Mouse (Mus musculus): ENCODE measurements at regions not wholly inside any gene's neighbourhood (a gene's known extent, or its start where the extent isn't known, plus 50 kb on each side); places are given as distances from the start of the nearest gene placed in this dataset.

DNA sequence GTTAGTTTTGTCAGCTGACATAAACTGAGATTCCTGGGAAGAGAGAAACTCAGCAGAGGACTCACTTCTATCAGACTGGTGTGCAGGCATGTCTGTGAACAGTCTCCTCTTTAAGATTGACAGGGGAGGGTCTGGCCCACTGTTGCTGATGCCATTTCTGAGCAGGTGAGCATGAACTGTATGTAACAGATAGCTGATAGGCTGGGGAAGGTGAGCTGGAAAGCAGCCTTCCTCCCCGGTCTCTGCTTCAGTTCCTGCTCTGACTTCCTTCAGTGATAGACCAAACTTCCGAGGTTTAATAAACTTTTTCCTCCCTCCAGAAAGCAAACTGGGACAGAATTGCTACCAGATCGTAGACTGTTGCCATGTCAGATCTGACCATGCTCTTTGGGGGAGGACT lies 430.9 kb upstream of the Camk1g start:
- no peak for DNase-seq (ENCODE audit: low spot score)

DNA sequence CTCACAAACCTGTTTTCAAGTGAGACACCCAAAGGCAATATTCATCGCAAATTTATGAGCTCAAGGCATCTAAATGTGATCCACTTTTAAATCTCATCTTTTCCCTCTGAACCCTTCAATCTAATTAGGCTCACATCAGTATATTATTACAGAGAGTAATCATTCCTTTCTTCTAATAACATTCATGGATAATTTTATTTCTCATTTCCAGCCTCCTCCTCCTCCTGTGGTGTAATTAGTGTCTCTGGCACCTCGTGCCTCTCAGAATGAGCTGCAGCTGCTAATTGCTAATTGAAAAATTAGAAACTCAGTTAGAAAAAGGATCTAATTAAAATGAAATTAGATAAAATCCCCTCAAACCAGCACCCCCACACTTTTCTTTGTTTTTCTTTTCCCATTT lies 420.5 kb upstream of the Camk1g start:
- DNase-seq (ENCODE audit: low spot score) = no peak

DNA sequence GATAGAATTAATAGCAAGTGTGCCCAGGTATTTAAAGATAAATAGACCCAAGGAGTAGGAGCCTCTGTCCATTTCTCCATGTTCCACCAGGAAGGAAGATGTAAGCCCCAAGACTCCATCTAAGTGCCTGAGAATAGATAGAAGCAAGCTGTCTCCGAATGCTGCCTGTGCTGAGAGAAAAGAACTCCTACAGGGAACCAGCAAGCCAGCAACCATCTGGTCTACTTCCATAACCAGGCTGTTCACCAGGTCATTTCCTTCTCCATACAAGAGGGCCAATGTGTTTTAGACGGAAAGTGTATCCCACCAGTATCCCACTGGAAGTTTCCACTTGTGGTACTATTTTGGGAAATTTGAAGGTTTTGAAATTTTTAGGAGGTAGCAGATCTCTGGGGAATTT lies 418.4 kb upstream of the Camk1g start:
- no peak for DNase-seq (ENCODE audit: low spot score)

DNA sequence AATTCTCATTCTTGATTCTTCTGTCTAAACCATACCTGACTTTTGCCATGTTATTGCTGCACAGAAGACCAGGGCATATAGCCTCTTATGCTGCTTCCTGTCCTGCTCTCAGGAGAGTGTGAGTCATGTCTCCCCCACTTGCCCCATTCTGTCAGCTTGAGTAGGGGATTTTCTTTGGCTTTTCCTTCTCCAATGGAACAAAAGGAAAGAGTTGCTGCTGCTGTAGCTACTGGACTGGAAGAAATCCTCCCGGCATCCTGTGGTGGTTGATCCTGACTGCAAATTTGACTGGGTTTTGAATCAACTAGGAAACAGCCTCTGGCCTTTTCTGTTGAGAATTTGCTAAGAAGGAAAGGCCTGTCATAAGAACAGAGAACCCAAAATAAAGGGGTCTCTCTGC lies 417.3 kb upstream of the Camk1g start:
- DNase-seq (ENCODE audit: low spot score) = no peak

DNA sequence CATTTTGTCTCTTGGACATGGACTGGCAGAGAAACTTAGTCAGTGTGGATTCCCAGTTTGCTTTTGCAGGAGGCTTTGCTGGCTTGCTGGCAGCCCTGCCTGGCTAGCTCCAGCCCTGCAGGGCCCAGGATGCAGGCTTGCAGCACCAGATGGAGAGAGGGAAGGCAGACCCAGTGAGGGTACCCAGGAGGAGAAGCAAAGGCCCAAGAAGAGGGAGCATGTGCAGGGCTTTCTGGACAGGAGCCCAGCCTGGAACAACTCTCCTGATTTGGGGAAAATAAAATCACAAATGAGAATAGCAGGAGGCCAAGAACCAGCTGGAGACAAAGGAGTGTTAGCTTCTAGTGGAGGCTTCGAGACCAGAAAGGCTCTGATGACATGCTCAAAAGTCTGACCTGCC lies 414.9 kb upstream of the Camk1g start:
- no peak for DNase-seq (ENCODE audit: low spot score)

DNA sequence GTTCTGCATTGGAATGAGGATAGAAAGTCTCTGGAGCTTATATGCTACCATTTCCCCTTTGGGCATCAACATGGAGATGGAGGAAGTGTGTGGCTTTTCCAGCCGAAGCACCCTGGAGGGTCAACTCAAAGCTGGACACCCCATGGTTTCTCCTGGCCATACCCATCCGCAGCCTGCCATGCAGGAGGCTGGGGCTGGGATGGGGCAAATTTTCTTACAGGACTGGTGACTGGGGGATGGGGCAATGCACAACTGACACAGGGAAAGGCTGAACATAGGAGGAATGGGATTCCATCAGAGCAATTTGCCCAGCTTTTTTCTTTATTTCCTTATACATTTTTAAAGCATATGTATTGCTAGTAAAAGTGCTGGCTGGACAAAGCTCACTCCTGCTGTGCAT lies 414.4 kb upstream of the Camk1g start:
- DNase-seq (ENCODE audit: low spot score) = no peak

DNA sequence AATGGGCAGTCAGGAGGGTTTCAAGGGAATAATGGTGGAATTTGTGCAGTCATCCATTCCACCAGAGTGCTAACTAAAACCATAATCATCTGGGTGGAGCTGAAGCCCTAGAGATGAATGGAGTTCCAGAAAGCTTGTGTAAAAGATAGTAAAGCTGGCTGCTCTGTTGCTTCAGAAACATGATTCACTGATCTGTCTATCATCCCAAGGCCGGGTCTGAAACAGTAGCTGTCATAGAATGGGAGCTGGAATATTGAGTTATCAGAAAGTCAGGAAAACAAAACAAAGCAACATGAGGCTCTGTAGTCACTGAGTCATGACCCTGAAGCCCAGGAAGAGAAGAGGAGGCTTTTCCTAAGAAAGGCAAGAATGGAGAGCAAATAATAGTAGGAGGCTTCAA lies 408.1 kb upstream of the Camk1g start:
- no peak for DNase-seq (ENCODE audit: low spot score)

DNA sequence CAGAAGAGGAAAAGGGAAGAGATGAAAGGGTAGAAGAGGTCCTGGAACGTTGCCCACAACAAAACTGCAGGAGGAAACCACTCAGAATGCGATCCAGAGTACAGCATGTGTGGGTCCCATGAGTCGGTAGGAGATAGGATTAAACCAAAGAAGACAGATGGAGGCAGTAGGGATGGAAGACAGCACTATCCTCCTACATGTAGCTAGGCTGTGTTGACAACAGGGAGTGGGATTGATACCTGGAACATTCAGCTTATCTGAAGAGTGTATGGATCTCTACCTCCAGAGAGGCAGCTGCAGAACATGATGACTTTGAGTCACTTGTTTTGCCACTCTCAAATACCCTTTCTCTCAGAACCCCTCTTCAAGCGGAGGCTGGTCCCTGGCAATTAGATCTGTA lies 399.4 kb upstream of the Camk1g start:
- no peak for DNase-seq (ENCODE audit: low spot score)

DNA sequence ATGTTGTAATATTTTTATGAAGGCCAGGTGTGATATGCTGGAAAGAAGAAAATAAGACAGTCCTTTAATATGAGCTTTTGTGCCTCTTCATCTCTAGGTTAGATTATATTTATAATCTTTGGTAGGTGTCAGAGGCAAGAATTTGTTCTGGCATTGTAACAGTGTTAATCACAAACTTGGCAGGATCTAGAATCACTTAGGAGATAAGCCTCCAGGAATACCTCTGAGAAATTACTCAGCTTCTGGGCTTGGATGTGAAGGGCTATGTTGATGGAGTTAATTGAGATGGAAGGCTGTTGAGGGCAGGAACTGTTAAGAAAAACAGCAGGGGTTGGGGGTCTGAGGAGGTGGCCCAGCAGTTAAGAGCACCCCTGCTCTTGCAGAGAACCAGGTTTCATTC lies 394.0 kb upstream of the Camk1g start:
- DNase-seq (ENCODE audit: low spot score) = no peak

DNA sequence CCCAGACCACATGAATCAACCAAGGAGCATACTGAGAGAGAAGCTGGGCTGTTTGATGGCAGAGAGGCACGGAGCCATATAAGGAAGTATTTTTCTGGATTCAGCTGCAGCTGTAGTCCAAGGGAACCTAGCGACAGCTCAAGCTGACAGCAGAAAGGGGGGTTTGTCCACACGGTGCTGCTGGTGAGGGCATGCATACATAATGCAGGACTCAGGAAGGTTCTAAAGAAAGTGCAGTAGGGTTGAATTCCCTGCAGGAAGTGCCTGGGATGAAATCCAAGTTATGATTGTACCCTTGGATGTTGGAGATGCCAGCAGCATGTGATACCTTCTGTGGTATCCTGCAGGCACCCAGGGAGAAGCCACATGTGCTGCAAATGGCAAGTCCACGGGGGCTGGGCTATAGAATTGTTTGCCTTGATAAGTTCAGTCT lies 381.7 kb upstream of the Camk1g start:
- no peak for DNase-seq (ENCODE audit: low spot score)

DNA sequence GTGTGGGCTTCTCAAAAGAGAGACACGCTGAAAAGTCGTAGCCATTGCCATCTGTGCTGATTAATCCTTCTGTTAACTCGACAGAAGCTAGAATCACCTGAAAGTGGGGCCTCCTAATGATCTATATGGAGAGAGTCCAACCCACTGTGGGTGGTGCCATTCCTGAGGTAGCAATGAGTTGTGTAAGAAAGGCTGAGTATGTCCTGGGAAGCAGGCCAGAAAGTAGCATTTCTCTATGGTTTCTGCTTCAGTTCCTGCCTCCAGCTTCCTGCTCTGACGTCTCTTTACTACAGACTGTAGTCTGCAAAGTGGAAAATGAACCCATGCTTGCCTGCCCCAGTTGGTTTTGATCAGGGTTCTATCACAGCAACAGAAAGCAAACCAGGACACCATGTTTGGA lies 380.8 kb upstream of the Camk1g start:
- DNase-seq (ENCODE audit: low spot score) = no peak

DNA sequence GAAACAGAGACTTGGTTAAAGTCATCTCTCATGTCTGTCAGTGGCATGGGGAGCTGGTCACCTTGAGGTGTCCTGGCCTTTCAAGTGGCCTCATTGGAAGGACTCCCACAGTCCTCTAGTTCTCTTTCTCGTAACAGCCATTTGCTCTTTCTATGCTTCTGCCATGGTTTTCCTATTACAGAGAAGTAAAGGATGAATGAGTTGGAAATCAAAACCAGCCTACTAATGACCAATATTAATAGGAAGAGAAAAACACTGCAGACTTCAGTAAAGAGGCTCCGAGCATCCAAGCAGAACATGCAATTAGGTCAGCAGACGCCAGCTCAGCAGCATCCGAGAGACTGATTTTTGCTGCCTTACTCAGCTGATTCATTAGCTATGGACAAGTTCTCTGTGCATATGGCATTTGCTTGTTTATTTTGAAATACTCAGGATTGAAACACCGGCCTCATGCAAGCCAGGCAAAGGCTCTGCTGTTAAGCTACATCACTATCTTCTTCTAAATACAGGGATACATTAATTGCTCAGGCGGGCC lies 377.4 kb upstream of the Camk1g start:
- no peak for DNase-seq (ENCODE audit: low spot score)

DNA sequence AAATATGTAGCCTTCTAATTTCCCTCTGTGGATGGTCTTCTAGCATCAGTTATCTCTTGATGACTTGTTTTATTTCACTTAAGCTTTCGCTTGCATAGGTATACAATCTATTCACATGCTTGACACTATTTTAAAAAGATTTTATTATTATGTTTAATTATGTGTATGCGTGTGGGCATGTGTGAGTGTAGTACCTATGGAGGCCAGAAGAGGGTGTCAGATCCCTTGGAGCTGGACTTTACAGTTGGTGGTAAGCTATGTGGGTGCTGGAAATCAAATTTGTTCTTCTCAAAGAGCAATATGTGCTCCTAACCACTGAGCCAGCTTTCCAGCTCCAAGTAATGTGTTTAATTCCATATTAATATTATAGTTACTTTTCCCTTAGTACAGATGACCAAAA lies 372.6 kb upstream of the Camk1g start:
- DNase-seq (ENCODE audit: low spot score) = no peak

DNA sequence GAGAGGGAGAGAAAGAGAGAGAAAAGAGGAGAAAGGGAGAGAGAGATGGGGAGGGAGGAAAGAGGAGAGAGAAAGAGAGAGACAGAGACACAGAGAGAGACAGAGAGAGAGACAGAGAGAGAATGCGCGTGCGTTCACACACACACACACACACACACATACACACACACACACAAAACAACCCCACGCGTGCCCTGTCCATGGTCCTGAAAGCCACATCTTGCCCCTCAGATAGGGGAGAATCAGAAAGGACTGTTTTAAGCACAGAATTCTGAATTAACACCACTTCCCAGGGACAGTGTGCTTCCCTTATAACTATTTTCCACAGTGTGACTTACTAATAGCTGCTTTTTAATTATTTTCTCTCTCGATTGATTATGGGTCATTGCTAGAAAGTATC lies 368.7 kb upstream of the Camk1g start:
- DNase-seq (ENCODE audit: low spot score) = no peak

DNA sequence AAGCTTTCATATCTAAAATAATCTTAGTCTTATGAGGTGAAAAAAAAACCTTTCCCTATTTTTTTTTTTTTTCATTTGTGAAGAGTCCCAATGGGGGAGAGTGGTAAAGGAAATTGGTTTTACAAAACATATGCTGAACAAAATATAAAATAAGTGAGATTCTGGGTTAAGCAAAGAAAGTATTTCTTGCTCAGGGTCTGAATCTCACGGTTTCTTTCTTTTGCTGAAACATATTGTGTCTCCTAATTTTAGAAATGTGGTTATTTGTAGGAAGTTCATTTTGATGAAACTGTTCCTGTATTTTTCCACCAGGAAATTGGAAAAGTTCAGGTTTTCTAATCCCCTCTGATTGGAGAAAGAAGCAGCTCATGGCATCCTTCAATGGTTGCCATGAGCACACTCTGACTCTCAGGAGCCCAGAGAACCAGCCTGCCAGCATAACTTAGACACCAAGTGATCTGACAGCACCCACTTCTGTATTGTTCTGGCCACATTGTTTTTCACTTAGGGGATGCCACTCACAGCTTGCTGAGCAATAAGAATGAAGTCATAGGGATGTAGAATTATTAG lies 365.9 kb upstream of the Camk1g start:
- DNase-seq (ENCODE audit: low spot score) = no peak

DNA sequence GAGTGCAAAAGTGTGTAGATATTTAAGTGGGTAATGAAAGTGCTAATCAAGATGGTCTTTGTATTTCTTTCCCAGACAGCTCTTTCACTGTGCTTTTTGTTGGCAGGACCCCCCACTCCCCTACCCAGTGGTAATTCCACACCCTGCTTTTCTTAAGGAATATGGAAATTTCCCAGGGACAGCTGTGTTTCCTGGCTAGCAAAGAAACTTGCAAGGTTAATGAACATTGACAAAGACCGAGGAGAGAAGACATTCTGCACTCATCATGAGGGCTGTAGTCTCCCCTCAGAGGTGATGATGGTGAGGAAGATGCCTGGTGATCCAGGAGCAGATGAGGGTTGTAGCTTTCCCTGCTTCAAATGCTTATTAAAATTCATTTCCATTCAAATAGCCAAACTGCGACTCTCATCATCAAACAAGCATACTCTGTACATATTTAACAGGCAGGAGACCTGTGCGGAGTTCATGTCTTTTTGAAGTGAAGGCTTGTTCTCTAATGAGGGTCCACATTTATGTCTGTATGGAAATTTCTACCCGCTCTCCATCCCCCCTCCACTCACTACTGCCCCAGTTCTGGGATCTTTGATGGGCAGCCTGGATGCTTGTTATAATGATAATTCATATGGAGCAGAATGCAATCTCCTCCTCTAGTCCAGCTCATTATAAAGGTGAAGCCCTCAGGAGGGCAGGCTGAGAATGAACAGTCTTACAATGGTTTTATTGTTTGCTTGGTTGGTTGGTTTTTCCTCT lies 364.1 kb upstream of the Camk1g start:
- DNase-seq (ENCODE audit: low spot score) = no peak

DNA sequence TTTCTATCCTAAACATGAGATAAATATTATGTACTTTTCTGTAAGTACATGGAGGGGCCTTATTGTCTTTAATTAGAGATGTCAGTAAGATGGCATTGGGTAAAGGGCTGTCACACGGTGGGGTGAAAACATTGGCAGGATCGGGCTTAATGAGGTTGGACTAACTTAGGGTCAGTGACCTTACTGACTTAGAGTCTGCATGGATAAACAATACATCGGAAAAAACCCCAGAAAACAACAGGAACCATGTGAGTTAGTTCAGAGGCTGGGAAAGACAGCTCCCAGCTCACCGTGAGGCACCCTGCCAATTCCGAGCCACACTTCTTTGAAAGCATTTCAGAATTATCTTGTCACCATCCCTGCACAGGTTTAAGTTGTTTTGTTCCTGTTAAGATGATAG lies 363.3 kb upstream of the Camk1g start:
- DNase-seq (ENCODE audit: low spot score) = no peak

DNA sequence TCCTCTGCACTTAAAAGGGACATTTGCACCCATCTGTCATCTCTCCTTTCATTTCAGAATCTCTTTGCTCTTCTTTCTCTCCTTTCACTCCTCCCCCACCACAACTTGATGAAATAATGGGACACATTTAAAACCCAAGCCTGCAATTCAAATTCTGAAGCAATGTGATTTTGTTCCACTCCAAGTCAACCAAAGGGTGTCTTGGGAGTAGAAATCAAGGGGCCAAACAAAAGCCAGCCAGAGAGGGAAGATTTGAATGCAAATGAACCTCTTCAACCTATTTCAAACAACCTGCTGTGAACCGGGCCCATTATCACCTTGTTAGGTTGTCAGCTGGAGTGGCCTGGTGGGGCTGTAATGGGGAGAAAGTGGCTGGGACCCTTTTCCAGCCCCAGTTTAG lies 362.0 kb upstream of the Camk1g start:
- no peak for DNase-seq (ENCODE audit: low spot score)

DNA sequence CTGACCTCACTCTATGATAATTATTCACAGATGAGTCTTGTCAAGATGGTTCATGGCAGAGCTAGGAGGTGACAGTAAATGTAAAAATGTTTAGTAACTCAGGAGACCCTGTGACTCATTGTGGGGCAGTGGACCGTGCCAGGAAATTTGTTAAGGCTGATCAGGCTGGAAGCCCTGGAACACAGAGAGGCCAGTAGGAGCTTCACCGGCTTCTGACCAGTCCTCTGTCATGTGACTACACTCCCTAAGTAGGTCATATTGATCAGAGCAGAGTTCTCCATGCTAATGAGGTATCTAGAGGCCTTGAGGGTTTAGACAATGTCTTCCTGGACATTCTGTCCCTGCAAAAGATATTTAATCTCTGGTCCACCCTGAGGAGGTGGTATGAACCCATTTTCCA lies 351.8 kb upstream of the Camk1g start:
- no peak for DNase-seq (ENCODE audit: low spot score)

DNA sequence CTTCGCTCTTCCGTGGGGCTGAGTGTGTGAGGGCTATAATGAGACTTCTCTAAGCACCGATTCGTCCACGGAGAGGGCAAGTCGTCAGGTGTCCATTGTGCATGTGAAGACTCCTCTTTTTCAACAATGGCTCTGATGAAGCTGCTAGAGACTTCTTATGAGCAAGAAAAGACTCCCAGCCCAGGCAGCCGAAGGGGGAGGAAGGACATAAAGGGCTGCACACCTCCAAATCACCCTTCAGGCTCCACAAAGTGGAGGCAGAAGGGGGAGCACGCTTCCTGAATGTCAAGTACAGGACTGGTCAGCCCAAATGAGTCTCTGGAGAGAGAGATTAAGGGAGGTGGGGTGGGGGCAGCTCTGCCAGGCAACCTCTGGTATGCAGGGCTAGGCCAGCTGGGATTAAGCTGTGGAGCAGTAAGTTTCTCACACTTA lies 350.3 kb upstream of the Camk1g start:
- no peak for DNase-seq (ENCODE audit: low spot score)

DNA sequence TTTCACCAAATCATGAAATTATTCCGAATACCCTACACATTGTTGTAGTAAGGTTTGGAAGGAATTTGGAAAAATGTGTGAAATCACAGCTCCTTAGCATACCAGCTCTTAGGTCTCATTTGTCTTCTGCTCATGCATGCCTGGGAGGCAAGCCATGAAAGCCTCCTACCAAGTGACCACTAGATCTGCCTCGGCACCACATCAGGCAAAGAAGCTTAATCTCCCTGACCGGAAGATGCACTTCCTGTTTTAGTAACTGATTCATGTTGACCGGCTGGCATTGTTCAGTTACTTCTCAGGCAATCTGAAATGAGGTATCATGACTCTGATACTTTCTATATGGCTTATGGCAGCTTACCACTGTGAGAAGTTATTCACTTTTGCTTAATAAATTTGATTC lies 345.2 kb upstream of the Camk1g start:
- no peak for DNase-seq (ENCODE audit: low spot score)

DNA sequence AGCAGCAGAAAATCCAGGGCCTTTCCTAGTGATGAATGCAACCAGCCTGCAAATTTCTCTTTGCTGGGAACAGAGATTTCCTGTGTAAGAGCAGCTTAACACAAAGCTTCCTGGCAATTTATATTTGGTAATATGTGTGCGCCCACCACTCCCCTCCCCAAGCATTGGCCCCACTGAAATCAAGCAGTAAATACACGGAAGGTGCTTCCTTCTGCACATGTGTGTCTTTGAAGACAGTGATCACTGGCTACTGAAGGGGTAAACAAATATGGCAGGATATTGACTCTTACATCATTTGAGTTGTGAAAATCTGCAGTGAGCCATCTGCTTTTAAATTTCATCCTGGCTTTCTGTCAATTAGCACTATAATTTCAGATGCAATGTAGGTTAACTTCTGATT lies 344.5 kb upstream of the Camk1g start:
- no peak for DNase-seq (ENCODE audit: low spot score)

DNA sequence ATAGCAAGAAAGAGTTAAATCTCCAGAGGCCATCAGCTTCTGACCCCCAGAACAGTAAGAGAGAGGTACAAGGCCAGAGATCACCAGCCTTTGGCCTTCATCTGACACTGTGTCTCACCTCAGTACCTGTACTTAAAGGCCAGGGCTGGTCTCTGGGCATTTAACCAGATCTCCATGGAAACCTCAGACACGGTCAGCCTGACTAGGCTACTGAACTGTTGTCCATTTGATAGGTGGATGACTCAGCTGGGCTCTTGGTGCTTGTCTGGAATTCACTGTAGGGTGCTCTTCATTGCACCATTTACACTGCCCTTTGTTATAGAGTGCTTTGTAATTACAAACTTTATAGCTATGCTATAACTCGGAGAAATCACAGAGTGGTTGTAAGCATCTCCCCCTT lies 335.1 kb upstream of the Camk1g start:
- DNase-seq (ENCODE audit: low spot score) = no peak

All from heart, adult 8-10 months (tissue).